Mouse (Mus musculus) bone marrow macrophage, adult 2 months (primary cell): Measurements from ENCODE around the gene Stk32c.

Experiments
- CTCF ChIP-seq: IDR thresholded peaks from 2 replicates; pipeline ENCODE4 v1.5.1; 2012; ENCODE audit warnings: low read depth, mild to moderate bottlenecking, low read length, moderate library complexity
- POLR2A ChIP-seq: IDR thresholded peaks from 2 replicates; pipeline ENCODE4 v1.6.1; 2012; ENCODE audit warnings: mild to moderate bottlenecking, low read depth, low read length, borderline replicate concordance

DNA sequence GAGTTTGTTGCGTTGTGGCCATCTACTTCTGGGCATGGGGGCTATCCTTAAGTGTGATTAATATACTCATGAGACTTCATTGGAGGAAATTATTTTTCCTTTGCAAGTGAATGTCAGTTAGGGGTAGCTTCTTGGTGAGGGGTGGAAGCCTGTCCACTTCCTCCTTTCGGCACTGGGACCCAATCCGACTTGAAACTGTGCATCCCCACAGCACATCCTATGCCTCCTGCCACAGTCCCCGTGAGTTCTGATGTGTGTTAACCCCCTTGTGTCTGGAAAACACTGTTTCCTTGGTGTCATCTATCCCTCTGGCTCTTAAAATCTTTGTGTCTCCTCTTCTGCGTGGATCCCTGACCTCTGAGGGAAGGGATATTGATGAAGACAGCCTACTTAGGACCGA lies 11.9 kb downstream of the Stk32c start:
- TF ChIP-seq CTCF (no peak), POLR2A (no peak)
